Mouse (Mus musculus) retina, adult 2 months (tissue): Measurements from ENCODE around the gene Gnao1.

Experiments
- DNase-seq: peaks from one replicate; pipeline ENCODE4 v3.0.0-alpha.2; 2012; ENCODE audit warnings: low read depth, low spot score

Gnao1 gene

GRCm38 (mm10) chr8:93809686-93810027 is at the start of gene Gnao1:
Gene Gnao1, plus strand, starts transcription at chr8:93809966.
- no peak for DNase-seq

- no peak for DNase-seq
Measured at GRCm38 (mm10) chr8:93777605-93778004, 32.2 kb upstream of the Gnao1 start.

- no peak for DNase-seq
Measured at GRCm38 (mm10) chr8:93809226-93809625, 540 bp upstream of the Gnao1 start.

- peak; percentile 87 for DNase-seq
Measured at GRCm38 (mm10) chr8:93810028-93810858, 477 bp downstream of the Gnao1 start.

GRCm38 (mm10) chr8:93810859-93811602 is 1.3 kb downstream of the Gnao1 start:
- no peak for DNase-seq

GRCm38 (mm10) chr8:93811719-93812475 is 2.1 kb downstream of the Gnao1 start:
- no peak for DNase-seq

- no peak for DNase-seq
Measured at GRCm38 (mm10) chr8:93812566-93813404, 3.0 kb downstream of the Gnao1 start.

- DNase-seq, result peak; percentile 66
Measured at GRCm38 (mm10) chr8:93813405-93813761, 3.6 kb downstream of the Gnao1 start.

GRCm38 (mm10) chr8:93814266-93814665 is 4.5 kb downstream of the Gnao1 start:
- DNase-seq, result no peak

GRCm38 (mm10) chr8:93816226-93816625 is 6.5 kb downstream of the Gnao1 start:
- no peak for DNase-seq

- no peak for DNase-seq
Measured at GRCm38 (mm10) chr8:93817366-93817765, 7.6 kb downstream of the Gnao1 start.

- no peak for DNase-seq
Measured at GRCm38 (mm10) chr8:93819929-93820328, 10.2 kb downstream of the Gnao1 start.

- DNase-seq, result no peak
Measured at GRCm38 (mm10) chr8:93821327-93821726, 11.6 kb downstream of the Gnao1 start.

- DNase-seq, result no peak
Measured at GRCm38 (mm10) chr8:93825317-93825716, 15.6 kb downstream of the Gnao1 start.

- no peak for DNase-seq
Measured at GRCm38 (mm10) chr8:93830626-93831025, 20.9 kb downstream of the Gnao1 start.

GRCm38 (mm10) chr8:93835771-93836170 is 26.0 kb downstream of the Gnao1 start:
- DNase-seq, result no peak

GRCm38 (mm10) chr8:93839113-93839512 is 29.3 kb downstream of the Gnao1 start:
- DNase-seq, result no peak

GRCm38 (mm10) chr8:93840486-93840885 is 30.7 kb downstream of the Gnao1 start:
- DNase-seq, result peak; percentile 45

- DNase-seq, result no peak
Measured at GRCm38 (mm10) chr8:93840956-93841752, 31.4 kb downstream of the Gnao1 start.

GRCm38 (mm10) chr8:93842574-93842973 is 32.8 kb downstream of the Gnao1 start:
- DNase-seq, result no peak
